Mouse (Mus musculus): ENCODE results near the gene Trim63. TPM values are rescaled to one million over a fixed set of nuclear protein-coding genes. Genes with fewer than 3 reads are reported as not detected.
A peak's percentile ranks its signal among the peaks of the same experiment; 100 is the strongest.

Gene Trim63
- total RNA-seq, 2 experiments from 2014 or later = 199 to 226 TPM

DNA sequence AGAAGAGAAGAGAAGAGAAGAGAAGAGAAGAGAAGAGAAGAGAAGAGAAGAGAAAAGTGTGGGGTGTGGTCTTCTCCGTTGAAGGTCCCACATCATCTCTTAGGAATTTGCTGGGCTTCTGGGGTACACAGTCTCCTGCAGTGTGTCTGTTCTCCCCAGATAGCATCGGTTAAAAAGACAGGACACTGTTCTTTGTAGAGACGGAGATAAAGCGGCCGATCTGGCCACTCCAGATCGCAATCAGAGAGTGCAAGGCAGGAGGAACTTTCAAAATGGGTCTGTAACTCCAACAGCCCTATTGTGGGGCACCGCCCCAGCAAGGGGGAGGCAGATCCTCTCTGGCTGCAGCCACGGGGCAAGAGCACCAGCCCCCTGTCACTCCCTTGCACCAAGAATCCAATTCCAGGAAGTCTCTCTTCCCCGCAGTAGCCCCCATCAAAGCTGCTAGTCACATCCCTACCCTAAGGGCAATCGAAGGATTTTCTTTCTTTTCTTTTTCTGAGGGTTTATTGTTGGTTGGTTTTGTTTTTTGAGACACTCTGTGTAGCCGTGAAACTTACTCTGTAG lies 27.4 kb downstream of the Trim63 start:
- DNase-seq = no peak

DNA sequence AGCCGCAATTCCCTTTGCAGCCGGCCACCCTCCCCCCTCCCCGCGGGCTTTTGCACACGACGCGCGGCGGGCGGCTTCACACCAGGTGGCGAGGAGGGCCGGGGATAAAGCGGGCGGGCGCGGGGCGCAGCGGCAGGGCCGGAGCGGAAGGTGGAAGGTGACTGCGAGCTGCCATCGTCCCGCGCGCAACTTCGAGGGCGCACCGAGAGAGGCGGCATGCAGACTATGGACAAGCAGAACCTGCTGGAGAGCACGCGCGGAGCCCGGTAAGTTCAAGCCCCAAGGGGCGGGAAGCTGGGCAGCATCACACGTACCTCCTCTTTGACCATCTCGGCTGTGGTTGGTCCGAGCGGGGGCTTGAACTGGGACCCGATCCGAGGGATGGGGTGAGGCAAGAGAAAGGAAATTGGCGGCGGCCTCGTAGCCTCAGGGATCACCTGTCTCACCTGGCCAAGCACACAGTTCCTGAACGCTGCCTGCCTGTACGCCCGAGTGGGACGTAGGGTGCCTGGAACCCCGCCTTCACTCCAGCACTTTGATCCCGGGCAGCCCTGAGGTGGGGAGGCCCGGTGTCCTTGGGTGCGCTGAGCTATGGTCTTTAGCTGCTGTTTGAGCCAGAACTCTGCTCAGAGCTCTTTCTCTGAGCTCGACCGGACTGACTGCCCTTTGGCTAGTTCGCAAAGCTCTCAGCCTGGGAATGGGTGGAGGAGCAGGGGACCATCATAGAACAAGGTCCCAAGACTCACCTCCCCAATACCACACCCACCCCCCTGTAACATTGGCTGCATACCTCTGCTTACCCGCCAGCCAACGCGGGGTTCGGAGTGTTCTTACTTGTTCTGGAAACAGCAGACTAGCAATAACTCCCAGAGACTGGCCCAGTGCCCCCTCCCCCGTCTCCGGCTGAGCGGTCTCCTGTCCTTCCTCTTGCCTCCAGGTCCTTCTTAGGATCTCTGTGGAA lies 28.4 kb downstream of the Trim63 start, which contains the start of gene Slc30a2:
Gene Slc30a2 (plus strand): TSS at position 111 of the 961 bp plus-strand sequence.
- DNase-seq = no peak

DNA sequence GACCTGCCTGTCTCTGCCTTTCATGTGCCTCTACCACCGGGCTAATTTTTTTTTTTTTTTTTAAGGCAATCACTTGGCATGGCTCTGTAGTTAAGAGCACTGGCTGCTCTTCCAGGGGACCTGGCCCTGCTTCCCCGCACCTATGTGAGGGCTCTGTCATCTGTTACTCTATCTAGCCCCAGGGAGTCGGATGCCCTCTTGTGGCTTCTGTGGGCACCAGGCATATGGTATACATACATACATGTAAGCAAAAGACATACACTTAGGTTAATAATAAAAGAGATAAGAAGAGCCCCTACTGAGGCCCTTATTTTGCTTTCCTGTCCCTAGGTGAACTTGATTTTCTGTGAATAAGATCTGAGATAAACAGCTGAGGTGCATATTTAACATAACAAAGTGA lies 29.7 kb downstream of the Trim63 start:
- no peak for DNase-seq

DNA sequence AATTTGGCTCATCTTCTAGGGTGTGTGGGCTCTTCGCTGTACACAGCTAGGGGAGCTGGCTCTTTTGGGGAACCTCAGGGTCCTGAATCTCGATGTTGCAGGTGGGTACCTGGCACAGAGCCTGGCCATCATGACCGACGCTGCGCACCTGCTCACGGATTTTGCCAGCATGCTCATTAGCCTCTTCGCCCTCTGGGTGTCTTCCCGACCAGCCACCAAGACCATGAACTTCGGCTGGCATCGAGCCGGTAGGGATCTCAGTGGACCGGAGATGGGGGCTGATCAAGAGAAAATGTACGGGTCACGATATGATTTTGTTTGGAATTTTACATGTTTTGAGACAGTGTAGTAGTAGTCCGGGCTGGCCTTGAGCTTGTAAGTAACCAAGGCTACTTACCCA lies 30.9 kb downstream of the Trim63 start:
- DNase-seq = no peak

DNA sequence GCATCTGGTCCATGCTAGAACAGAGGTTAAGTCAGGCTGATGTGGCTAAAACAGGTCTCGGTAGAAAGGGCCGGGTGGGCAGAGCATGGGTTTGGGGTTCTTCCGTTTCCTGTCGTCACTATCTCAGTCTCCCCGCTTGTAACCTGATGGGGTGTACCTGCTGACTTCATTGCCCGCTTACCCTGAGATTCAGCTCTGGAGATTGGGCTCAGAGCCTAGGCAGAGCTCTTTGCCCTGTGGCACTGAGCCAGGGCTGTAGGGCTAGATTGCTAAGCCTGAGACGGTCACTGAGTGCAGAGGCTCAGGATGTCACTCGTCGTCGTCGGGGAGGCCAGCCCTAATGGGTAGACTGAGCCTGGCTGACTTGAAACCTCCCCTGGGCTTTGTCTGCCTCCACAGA lies 33.2 kb downstream of the Trim63 start:
- DNase-seq = peak; percentile 59

DNA sequence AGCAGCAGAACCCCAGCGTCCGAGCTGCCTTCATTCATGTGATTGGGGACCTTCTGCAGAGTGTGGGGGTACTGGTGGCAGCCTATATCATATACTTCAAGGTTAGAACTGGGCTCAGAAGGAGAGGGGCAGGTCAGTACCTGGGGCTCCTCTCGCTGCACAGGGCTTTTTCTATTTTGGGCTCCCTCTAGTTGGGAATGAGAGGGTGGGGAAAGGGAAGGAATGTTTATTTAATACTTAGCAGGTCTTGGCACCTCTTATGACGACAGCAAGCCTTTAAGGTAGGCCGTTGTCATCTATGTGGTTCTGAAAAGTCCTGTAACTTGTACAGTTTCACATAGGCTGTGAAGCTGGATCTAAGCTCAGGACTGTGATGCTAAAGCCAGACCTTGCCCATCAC lies 33.6 kb downstream of the Trim63 start:
- no peak for DNase-seq

DNA sequence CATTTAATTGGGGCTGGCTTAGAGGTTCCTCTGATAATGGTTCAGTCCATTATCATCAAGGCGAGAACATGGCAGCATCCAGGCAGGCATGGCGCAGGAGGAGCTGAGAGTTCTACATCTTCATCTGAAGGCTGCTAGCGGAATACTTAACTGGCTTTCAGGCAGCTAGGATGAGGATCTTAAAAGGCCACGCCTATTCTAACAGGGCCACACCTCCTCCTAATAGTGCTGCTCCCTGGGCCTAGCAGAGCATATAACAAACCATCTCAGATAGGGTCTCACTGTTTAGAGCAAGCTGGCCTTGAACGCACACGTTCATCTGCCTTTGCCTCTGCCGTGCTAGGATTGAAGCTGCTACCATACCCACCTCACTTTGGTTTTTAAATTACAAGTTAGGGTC lies 34.9 kb downstream of the Trim63 start:
- DNase-seq = no peak

DNA sequence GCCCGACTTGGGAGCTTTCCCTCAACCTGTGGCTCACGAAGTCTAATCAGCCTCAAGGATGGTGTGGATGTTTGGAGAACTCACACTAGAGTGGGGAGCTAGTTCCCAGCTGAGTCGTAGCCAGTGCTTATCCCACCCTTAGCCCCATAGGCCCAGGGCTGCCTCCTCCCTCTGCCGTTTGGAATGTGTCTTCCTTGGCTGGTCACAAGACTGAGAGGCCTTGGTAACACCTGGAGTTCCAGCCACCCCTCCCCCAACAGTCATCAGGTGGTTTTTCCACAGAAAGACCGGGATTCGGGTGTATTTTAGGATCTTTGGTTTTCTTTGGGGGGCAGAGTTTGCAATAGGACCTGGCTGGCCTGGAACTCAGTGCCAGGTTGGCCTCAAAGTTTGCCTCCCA lies 35.7 kb downstream of the Trim63 start:
- no peak for DNase-seq

DNA sequence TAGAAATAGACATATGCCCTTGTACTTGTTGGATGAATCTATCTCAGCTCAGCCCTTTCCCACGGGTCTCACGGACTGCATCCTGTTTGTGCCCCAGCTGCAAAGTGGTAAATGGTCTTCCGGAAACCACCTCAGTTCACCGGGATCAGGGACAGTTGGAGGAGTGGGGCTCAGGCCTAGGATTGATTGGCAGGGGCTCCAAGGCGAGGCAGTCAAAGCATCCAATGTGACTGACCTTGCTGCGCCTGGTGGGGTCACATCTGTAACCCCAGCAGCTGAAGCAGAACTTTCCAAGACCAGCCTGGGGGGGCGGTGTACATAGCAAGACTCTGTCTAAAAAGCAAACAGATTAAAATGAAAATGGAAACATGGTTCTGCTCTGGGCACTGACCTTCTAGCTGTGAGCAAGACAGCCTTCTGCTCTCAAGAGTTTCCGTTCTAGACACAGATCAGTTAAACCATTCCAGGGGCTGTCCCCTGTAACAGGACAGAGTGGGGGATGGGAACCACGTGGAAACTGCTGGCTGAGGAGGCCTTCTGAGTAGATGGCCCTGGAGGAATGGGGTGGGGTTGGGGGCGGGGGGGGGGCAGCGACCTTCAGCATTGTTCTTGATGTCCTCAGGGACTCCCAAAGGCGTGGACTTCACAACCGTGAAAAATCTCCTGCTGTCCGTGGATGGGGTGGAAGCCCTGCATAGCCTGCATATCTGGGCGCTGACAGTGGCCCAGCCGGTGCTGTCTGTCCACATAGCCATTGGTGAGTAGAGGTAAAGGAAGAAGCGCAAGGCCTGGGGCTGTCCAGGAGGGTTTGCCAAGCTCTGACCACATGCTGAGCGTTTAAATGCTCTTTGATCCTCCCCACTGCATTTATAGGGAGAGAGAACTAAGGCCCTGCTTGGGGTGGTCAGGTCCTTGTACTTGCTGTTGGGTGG lies 36.7 kb downstream of the Trim63 start:
- DNase-seq = no peak

DNA sequence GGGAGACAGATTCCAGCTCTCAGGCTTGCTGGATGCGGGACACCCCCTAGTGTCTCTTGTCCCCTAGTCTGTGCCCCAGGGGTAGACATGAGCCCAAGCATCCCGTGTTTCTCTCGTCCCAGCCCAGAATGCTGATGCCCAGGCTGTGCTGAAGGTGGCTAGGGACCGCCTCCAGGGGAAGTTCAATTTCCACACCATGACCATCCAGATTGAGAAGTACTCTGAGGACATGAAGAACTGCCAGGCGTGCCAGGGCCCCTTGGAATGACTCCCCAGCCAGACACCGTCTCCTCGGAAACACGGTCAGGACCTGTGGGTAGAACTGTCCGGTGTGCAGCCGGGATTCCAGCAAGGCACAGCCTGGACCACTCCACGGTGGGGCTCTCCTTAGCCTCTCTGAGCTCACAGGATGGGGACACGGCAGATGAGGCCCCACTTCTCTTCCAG lies 37.4 kb downstream of the Trim63 start:
- DNase-seq = no peak

DNA sequence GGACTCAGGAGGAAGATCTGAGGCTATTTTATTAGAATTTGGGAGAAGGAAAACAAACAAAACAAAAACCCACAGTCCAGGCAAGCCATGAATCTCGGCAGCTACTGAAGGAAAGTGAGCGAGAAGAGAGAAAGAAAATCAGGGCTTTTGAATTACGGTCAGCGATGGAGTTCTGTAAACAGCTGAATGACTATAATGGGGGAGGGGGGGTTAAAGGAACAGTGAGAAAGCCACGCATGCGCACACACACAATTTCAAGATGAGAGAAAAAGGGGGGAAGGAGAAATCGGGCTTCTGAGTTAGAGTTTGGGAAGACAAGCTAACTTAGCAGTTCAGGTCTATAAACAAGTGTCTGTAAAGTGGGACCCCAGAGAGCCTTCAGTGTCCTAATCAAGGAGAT lies 38.0 kb downstream of the Trim63 start:
- DNase-seq = no peak

DNA sequence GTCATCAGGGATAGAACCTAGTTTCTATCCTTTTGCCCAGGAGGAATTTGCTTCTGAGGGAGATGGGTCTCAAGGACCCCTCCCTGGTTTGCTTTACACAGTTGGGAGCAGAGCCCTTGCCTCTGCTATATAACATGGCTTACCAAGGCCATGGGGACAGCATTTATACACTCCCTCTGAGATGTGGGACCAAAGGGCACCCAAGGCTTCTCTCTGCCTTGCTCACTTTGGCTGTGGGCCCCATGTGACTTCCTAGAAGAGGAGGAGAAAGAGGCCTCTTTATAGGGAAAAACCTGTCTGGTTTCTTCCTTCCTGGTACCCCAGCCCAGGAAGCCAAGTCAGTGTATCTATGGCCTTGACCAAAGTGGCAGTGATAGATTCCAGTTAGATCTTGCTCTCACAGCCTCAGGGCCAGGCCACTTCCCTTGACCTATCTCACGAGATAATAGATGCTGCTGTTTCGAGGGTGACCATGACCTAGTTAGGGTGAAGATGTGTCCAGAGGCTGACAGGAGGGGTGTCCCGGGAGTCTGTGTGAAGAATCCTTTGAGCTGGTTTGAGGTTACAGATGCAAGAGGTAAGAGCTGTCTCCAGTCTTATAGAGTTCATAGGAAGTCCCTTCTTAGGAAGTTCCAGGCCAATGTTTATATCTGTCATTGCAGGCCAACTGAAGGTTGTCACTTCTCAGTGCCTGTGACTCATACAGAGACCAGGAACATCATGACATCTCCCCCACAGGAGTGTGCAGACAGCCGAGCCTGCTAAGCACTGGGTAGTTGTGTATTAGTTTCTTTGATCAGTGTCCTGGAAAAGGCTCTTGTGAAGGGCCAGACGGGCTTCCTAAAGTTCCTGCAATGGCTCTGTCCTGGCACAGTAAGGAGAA lies 38.8 kb downstream of the Trim63 start:
- DNase-seq = no peak

DNA sequence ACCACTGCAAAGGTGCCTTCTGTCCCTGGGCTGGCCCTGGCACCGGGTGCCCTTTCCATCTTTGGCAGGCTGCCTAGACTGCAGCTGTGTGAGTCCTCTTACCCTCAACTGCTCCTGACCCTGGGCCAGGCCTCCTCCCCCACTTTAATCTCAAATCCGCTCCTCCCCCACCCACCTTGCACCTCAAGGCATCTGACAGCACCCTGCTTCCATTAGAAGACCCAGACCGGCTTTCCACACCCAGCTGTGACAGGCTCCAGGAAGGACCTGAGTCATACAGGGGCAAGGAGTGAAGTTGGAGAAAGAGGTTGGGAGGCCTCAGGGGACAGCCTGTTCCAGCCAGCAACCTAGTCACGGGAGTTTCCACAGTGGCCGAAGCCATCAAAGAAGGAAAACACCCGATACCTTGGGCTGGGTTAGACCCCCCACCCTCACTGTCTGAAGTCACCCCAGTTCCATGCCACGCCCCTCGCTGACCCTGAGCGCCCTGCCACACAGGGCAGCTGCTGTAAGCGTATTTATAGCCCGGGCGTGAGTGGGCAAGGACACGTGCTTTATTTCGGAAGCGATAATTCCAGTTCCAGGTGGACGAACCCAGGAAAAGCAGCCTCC lies 41.0 kb downstream of the Trim63 start:
- peak; percentile 88 for DNase-seq

DNA sequence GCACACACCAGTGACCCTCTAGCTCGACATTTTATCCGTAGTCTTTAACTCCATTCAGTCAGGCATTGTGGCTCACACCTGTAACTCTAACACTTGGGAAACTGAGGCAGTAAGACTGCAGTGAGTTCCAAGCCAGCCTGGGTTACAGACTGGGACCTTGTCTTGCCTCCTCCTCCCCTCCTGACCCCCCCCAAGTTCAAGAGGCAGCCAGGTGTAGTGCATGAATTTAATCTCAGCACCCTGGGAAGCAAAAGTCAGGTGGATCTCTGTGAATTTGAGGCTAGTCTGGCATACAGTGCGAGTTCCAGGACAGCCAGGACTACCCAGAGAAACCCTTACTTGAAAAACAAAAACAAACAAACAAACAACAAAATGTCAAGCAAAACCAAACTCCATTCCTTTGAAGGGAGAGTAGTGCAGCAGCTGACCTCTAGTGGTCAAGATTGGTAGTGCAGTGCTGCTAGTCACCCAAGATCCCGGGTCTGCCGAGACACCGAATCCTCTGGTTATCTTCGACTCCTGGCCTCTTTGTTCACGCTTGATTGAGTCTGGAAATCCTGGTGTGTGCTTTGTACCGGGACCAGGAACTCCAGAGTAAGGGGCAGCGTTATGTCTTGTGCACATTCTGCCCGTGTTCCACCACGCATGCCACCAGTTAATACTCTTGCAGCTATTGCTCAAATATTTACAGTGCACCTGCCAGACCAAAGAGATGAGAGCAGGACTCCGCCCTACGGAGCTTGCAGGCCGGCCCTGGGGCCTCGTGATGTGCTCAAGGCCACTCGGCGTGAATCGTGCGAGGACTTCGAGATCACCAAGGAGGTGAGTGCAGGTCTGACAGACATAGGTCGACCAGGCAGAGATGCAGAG lies 41.9 kb downstream of the Trim63 start:
- peak; percentile 85 for DNase-seq

DNA sequence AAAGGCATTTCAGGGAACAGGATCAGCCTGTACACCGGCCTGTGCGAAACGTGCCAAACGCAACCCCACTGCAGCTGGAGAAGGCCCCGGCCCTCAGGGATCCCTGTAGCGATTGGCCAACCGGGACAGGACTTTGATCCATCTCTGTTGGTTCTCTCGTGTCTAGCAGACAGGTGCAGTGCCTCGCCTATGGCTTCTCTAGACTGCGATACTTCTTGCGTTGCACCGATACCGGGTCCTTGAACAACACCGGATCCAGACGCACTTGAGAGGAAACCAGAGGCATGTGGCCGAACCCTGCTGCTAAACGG lies 42.5 kb downstream of the Trim63 start:
- DNase-seq = no peak

DNA sequence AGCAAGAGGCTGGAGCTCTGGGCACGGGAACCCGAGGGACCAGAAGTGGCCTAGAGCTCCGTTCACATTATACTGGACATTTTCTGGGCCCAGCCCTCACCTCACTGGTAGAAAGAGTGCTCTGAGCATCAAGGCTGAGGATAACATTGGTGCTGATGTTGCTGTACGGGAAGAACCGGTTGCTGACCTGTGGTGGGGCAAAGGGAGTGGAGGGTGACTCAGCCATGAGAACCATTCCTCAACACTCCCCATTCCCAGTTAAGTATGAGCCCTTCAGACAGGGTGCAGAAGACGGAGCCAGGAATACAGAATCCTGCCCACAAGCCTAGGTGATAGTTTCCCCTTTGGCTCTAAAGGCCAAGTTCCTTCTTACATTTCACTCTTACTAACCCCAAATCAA lies 44.7 kb downstream of the Trim63 start:
- no peak for DNase-seq

DNA sequence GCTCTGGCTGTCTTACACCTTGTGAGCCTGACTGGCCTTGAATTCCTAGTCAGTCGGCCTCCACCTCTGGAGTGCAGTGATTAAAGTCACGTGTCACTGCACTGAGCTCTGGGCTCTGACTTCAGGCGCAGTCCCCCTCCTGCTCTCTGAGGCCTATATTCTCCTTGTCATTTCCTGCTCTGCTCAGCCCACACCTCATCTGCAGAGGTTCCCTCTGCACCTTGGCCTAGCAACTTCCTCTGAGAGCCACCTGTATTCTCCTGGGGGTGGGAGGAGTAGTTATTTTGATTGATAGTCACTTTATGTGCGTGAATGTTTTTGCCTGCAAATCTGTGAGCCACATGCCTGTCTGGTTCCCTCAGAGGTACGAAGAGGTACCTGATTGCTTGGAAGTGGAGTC lies 46.3 kb downstream of the Trim63 start:
- no peak for DNase-seq

DNA sequence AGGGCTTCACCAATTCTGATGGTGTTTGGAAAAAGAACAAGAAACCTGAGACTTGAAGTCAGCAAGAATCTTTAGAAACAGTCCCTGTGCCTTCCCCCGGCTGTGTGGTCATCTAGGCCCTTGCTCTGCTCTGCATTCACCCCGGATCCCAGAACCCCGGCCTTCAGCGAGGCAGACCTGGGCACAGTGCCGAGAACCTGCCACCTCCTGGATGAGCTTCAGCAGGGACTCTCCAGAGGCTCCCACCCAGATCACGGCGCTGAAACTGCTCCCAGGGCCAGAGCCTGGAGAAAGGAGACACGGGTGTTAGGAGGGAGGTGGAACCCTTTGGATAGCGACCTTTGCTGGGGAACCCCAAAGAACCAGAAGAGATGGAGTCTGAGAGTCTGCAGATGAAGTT lies 47.2 kb downstream of the Trim63 start:
- peak; percentile 77 for DNase-seq

DNA sequence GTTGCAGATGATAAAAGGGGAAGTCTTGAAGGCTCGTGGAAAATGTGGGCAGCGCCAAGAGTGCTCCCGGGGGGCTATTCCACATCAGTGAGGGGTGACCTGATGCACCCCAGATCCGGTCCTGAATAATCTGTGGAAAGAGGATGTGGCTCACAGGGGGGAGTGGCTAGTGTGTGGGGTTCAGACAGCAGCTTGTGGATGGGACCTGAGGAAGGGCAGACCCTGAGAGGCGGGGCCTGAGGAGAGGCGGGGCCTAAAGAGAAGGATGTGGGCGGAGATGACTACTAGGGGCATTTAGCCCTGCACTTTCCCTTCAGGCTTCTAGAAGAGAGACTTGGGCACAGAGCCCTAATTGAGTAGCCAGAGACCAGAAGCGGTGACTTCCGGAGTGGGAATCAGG lies 47.7 kb downstream of the Trim63 start:
- DNase-seq = no peak

DNA sequence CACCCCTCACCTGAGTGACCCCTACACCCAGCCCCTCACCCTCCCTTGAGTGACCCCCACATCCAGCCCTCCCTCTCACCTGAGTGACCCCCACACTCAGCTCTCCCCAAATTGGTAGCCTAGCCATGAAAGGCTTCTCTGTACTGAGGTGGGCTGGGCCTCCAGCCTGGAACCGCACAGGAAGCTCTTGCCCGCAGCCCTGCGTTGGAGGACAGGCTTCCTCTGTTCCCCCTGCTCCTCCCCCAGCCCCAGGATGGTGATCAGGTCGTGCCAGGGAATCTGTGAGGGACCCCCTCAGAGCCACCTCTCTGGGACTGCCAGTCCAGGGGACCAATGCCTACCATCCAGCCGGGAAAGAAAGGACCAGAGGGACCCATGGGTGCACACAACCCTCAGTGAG lies 50.4 kb downstream of the Trim63 start:
- no peak for DNase-seq

Data from heart, postnatal 4 days (tissue).